Mouse (Mus musculus) kidney, adult 2 months (tissue): ENCODE measurements at regions not wholly inside any gene's neighbourhood (a gene's known extent, or its start where the extent isn't known, plus 50 kb on each side); places are given as distances from the start of the nearest gene placed in this dataset.

Experiments
- CTCF ChIP-seq: fragments of 200-500 bp; conservative IDR thresholded peaks from 2 replicates; pipeline ENCODE4 v1.5.1; 2011; ENCODE audit warnings: low read depth, mild to moderate bottlenecking, control low read depth, low read length, moderate library complexity, mixed read lengths; ENCODE audit not compliant: insufficient read depth, insufficient read length
- POLR2A ChIP-seq: fragments of 200-500 bp; IDR thresholded peaks from one replicate; pipeline ENCODE4 v1.6.1; 2011; ENCODE audit warnings: low read depth, low read length, control low read depth

DNA sequence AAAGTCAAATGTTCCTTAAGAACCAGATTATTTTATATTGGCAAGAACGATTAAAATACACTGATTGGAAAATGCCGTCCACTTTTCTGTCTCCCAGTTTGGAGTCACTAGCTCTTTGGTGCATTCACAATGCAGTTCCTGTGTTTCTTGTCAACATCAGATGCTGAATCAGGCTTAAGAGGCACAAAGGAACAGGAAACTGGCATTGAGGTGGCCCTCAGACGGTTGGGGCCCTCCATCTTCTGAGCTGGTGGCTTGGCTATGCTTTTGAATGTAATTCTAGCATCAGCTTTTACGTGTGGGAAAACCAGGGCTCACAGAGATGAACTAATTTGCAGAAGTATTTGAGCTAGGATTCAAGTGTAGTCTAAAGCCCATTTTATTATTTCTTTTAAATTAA lies 282.3 kb downstream of the Hace1 start:
- TF ChIP-seq CTCF (no peak), POLR2A (no peak)
